Mouse (Mus musculus): ENCODE results near the gene Lgals7.

- TF ChIP-seq POLR2A (IDR thresholded peaks at IDR 0.05; ENCODE audit: borderline replicate concordance, extremely low read depth, insufficient read depth, insufficient read length, poor library complexity, severe bottlenecking) (no peak), CTCF (IDR thresholded peaks at IDR 0.05; ENCODE audit: borderline replicate concordance, extremely low read depth, insufficient read depth, insufficient read length) (no peak)
These were observed 42.3 kb upstream of the Lgals7 start for GRCm38 (mm10) chr7:28821261-28821831.
